Mouse (Mus musculus) liver, postnatal 0 days (tissue): ENCODE data around the gene Nipsnap3a. TPM values are rescaled to one million over a fixed set of nuclear protein-coding genes. Genes with fewer than 3 reads are reported as not detected.

Experiments
- ATAC-seq: fragments of 200-750 bp; cut with Nextera tagmentation; 2 replicates; pipeline ENCODE4 v1.8.0; 2017; ENCODE audit warnings: mild to moderate bottlenecking, moderate library complexity
- DNase-seq: peaks from one replicate; pipeline ENCODE4 v3.0.0-alpha.2; 2016
- H3K27ac ChIP-seq: fragments of 300-500 bp; sonication (generic); 2 replicates; pipeline ENCODE4 v1.5.1; 2014; ENCODE audit warnings: antibody characterized with exemption, moderate library complexity, mild to moderate bottlenecking, low read depth
- H3K27me3 ChIP-seq: fragments of 300-500 bp; sonication (generic); 2 replicates; pipeline ENCODE4 v1.6.1; 2014; ENCODE audit warnings: low read length, control low read depth, mixed read lengths; ENCODE audit not compliant: insufficient read depth
- H3K36me3 ChIP-seq: fragments of 300-500 bp; sonication (generic); replicated peaks from 2 replicates; pipeline ENCODE4 v1.6.1; 2014; ENCODE audit warnings: mild to moderate bottlenecking, control low read depth, low read length, moderate library complexity, mixed read lengths; ENCODE audit not compliant: insufficient read depth
- H3K4me1 ChIP-seq: fragments of 300-500 bp; sonication (generic); 2 replicates; pipeline ENCODE4 v1.6.1; 2014; ENCODE audit warnings: antibody characterized with exemption, mild to moderate bottlenecking, control low read depth; ENCODE audit not compliant: insufficient read depth
- H3K4me2 ChIP-seq: fragments of 300-500 bp; sonication (generic); 2 replicates; pipeline ENCODE4 v1.6.1; 2014; ENCODE audit warnings: low read depth, mild to moderate bottlenecking, low read length, moderate library complexity, mixed read lengths
- H3K4me3 ChIP-seq: fragments of 300-500 bp; sonication (generic); 2 replicates; pipeline ENCODE4 v1.5.1; 2014; ENCODE audit warnings: low read depth, low read length
- H3K9ac ChIP-seq: fragments of 300-500 bp; sonication (generic); replicated peaks from 2 replicates; pipeline ENCODE4 v1.6.1; 2014; ENCODE audit warnings: mild to moderate bottlenecking, moderate library complexity
- H3K9me3 ChIP-seq: fragments of 300-500 bp; sonication (generic); 2 replicates; pipeline ENCODE4 v1.6.1; 2016; ENCODE audit warnings: mild to moderate bottlenecking, control low read depth, low read length, mixed read lengths
- CTCF ChIP-seq: sonication (generic); IDR thresholded peaks from 2 replicates; pipeline ENCODE4 v1.5.1; 2016; ENCODE audit warnings: antibody characterized with exemption, low read depth
- EP300 ChIP-seq: IDR thresholded peaks from 2 replicates; pipeline ENCODE4 v1.6.1; 2016; ENCODE audit warnings: antibody characterized with exemption, low read depth, mild to moderate bottlenecking
- WGBS: fragments of 180-500 bp; shearing (Covaris S2); extraction: QIAGEN DNeasy Blood & Tissue Kit; methylation state at CpG from one replicate; pipeline ENCODE4 v1.1.7; 2014; ENCODE audit not compliant: insufficient replicate concordance; 5-methylcytosine and 5-hydroxymethylcytosine counted together
- polyA plus RNA-seq: library from polyadenylated mRNA; unstranded; fragments of >200 nt; fragmentation: Nextera tagmentation; extraction: Ambion mirVana; gene quantifications from 2 replicates; pipeline ENCODE4 v1.2.1, GENCODE M21; 2015

Gene Nipsnap3a
- polyA plus RNA-seq, 1 experiment from 2014 or later, result not detected

DNA sequence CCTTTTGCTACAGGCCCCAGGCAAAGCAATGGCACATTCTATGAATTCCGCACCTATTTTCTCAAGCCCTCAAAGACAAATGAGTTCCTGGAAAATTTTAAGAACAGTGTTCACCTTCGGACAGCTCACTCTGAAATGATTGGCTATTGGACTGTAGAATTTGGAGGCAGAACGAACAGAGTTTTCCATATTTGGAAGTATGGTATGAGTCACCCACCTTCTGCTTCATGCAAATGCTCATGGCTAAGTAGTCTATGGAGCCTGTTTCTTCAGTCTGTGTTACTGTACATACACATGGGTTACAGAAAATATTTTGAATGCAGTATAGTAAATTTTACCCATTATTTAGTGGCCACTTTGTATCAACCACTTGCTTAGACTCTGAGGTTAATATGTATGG, 26.0 kb downstream of the Nipsnap3a start:
- peaks cover 39% of the 10 kb centered on the region for H3K36me3 ChIP-seq
- H3K27me3 ChIP-seq, result no peaks in the 10 kb centered on the region
- no peak overlapping the region for H3K9ac ChIP-seq
- H3K9me3 ChIP-seq, result no peaks in the 10 kb centered on the region; the same call in 1 of the 2 replicates
- peaks cover 9% of the 10 kb centered on the region for H3K4me1 ChIP-seq
- H3K4me3 ChIP-seq, result no peak overlapping the region
- WGBS, result 86% methylated on average over 3 of the region's 3 CpGs
- no peak overlapping the region for H3K27ac ChIP-seq
- DNase-seq (no peak), ATAC-seq (no peak)
- H3K4me2 ChIP-seq, result no peak overlapping the region
- TF ChIP-seq EP300, result no peak
- TF ChIP-seq CTCF, result no peak

DNA sequence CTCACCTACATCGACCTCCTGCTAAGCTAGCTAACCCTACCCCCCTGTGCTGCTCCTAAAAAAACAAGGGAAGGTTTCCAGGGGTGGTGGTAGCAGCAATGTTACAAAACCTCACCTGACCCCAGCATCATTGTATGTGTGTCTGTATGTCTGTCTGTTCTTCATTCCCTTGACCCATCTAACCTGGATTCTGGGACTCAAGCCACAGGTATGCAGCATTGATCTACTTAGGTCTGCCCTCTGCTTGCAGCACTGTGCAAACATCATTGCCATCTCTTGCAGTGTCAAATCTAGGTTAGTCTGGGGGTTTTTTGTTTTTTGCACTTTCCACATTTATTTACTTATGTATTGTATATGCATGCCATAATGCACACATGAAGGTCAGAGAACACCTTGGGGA, 29.3 kb downstream of the Nipsnap3a start:
- Histone ChIP-seq H3K27ac (peak overlapping the region; percentile 62), H3K4me3 (no peak overlapping the region), H3K9ac (no peak overlapping the region), H3K4me1 (no peaks in the 10 kb centered on the region), H3K9me3 (no peaks in the 10 kb centered on the region; the same call in 1 of the 2 replicates), H3K4me2 (no peak overlapping the region), H3K27me3 (no peaks in the 10 kb centered on the region), H3K36me3 (peaks cover 53% of the 10 kb centered on the region)
- peak; percentile 52 for DNase-seq
- TF ChIP-seq CTCF (peak; percentile 15; the same call in 1 of the 2 replicates), EP300 (peak; percentile 41; the same call in 1 of the 2 replicates)
- WGBS, result 63% methylated on average over 1 of the region's 1 CpGs
- peak; percentile 95 for ATAC-seq

DNA sequence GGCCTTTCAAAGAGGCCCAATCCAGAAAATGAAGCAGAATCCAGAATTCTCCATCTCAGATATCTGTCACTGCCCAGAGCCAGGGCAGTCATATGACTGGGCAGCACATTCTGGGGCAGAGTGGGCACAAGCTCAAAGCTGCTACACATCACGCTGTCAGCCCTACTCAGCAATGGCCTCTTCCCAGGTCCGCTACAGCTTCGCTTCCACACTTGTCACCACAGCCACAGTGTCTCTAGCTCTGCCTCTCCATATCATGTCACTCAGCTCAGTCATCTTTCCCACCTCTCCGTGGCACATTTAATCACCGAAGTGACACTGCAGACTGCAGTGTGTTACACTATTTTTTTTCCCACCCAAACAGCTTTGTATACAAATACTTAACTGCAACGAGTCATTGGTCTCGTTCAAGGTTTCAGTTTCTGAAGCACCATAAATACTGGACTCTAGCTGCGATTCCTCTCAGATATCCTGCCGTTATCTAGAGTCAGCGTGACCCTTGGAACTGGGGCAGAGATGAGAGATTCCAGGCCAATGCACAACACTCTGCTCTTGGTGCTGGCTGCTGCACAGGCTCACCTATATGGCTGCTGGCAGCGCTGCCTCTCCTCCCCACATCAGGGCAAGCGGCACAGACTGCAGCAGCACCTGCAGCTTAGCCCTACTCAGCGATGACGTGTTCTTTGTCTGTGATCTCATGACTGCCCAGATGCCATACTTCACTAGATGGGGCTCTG, 34.3 kb downstream of the Nipsnap3a start:
- Histone ChIP-seq H3K27me3 (no peaks in the 10 kb centered on the region), H3K36me3 (peaks cover 25% of the 10 kb centered on the region; the same call in 1 of the 2 replicates), H3K9me3 (no peaks in the 10 kb centered on the region), H3K27ac (peak overlapping the region; percentile 77), H3K9ac (no peak overlapping the region), H3K4me1 (no peaks in the 10 kb centered on the region), H3K4me2 (peak overlapping the region; percentile 22), H3K4me3 (no peak overlapping the region)
- ATAC-seq (peak; percentile 86), DNase-seq (peak; percentile 29)
- WGBS, result 74% methylated on average over 14 of the region's 14 CpGs
- TF ChIP-seq EP300, result no peak
- no peak for TF ChIP-seq CTCF

DNA sequence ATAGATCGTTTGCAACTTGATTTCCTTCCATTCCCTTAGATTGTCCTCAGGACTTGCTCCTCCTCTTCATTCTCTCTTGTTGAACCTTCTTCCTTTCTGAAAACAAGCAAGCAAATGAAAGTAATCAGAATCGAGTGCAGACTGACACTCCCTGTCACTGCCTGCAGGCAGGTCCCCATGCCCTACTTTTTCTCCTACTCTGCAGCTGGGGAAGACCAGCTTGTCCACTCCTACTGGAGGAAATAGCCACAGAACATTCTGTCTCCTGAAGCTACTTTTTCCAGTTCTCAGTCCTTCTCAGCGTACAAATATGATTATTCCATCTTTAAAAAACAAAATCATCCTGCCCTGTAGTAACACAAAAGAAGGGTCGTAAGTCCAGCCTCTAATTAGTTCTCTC, 35.3 kb downstream of the Nipsnap3a start:
- H3K4me2 ChIP-seq, result no peak overlapping the region
- no peak for ATAC-seq
- H3K27ac ChIP-seq, result no peak overlapping the region
- no peaks in the 10 kb centered on the region for H3K27me3 ChIP-seq
- H3K9ac ChIP-seq, result no peak overlapping the region
- H3K4me3 ChIP-seq, result no peak overlapping the region
- 79% methylated on average over 4 of the region's 4 CpGs for WGBS
- no peaks in the 10 kb centered on the region for H3K4me1 ChIP-seq
- H3K9me3 ChIP-seq, result no peaks in the 10 kb centered on the region
- DNase-seq, result no peak
- TF ChIP-seq CTCF (no peak), EP300 (no peak)
- H3K36me3 ChIP-seq, result peaks cover 21% of the 10 kb centered on the region; the same call in 1 of the 2 replicates

DNA sequence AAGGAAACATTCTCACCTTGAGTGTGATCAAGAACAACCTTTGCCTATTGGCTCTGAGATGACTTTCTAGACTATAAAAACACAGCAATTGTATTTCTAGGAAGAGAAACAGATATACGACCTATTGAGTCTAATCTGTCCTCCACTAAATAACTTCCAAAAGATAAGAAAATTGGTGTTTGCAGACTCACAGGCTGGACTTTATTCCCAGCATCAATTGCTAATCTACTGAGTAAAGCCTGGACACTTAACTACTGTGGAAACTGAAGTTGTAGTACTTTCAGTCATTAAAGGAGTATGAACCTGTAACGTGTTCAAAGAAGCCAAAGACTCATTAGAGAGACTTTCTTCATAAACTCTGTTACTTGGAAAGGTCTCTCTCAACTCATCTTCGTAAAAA, 38.7 kb downstream of the Nipsnap3a start:
- H3K36me3 ChIP-seq, result peaks cover 9% of the 10 kb centered on the region
- ATAC-seq (no peak), DNase-seq (no peak)
- H3K4me1 ChIP-seq, result no peaks in the 10 kb centered on the region
- TF ChIP-seq EP300 (no peak), CTCF (no peak)
- no peak overlapping the region for H3K4me3 ChIP-seq
- no peak overlapping the region for H3K9ac ChIP-seq
- H3K9me3 ChIP-seq, result no peaks in the 10 kb centered on the region
- no peak overlapping the region for H3K27ac ChIP-seq
- H3K27me3 ChIP-seq, result no peaks in the 10 kb centered on the region
- 76% methylated on average over 3 of the region's 3 CpGs for WGBS
- H3K4me2 ChIP-seq, result no peak overlapping the region

DNA sequence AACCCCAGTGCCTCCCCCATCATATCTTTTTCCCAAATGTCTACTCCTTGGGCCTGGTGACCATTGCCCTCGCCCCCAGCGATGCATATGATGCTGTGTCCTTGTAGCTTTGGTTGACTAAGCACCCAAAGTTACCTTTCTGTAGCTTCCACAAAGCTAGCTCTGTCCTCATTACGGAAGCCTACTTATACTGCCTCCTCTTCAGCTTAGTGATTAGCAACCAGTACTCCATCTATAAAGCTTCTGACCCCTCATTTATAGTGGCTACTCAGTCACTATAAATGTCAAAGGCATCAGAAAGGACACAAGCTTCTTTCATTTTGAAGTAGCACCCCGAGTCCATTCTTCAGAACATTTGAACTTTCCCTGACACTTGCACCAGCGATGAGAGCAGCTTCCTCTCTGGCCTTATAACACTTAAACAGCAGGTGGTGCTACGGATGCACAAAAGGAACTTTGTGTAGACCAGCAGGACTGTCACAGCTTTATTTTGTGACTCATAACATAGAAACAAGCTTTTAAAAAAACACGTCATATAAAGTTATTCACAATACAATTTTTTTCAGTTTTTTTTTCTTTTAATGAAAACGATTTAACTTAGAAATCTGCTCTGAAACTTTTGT, 41.4 kb downstream of the Nipsnap3a start:
- no peak for TF ChIP-seq EP300
- peak; percentile 38; the same call in 1 of the 2 replicates for TF ChIP-seq CTCF
- ATAC-seq, result no peak
- peaks cover 25% of the 10 kb centered on the region for H3K36me3 ChIP-seq
- H3K4me3 ChIP-seq, result no peak overlapping the region
- H3K4me2 ChIP-seq, result no peak overlapping the region
- H3K4me1 ChIP-seq, result no peaks in the 10 kb centered on the region
- DNase-seq, result no peak
- no peaks in the 10 kb centered on the region for H3K9me3 ChIP-seq
- no peak overlapping the region for H3K9ac ChIP-seq
- H3K27me3 ChIP-seq, result no peaks in the 10 kb centered on the region
- H3K27ac ChIP-seq, result no peak overlapping the region
- WGBS, result 58% methylated on average over 8 of the region's 8 CpGs
